Mouse (Mus musculus) lung, postnatal 0 days (tissue): Measurements from ENCODE around the gene Fbxo3. TPM values are rescaled to one million over a fixed set of nuclear protein-coding genes. Genes with fewer than 3 reads are reported as not detected.
"Not testable (repeated sequence)": the region's sequence is repeated elsewhere in the genome, so short reads cannot be mapped to it uniquely, and the experiment has no call there.

ENCODE experiments used
- ATAC-seq: fragments of 200-750 bp; cut with Nextera tagmentation; 2 replicates; pipeline ENCODE4 v1.8.0; 2017; ENCODE audit warnings: moderate library complexity
- DNase-seq: peaks from one replicate; pipeline ENCODE4 v3.0.0-alpha.2; 2016; ENCODE audit warnings: low spot score
- H3K27ac ChIP-seq: fragments of 300-500 bp; sonication (generic); 2 replicates; pipeline ENCODE4 v1.5.1; 2014; ENCODE audit warnings: antibody characterized with exemption, mild to moderate bottlenecking, low read length, mixed read lengths
- H3K27me3 ChIP-seq: fragments of 300-500 bp; sonication (generic); replicated peaks from 2 replicates; pipeline ENCODE4 v1.6.1; 2014; ENCODE audit warnings: low read length, mixed read lengths; ENCODE audit not compliant: insufficient read depth
- H3K36me3 ChIP-seq: fragments of 300-500 bp; sonication (generic); 2 replicates; pipeline ENCODE4 v1.6.1; 2014; ENCODE audit warnings: low read length, mixed read lengths; ENCODE audit not compliant: insufficient read depth
- H3K4me1 ChIP-seq: fragments of 300-500 bp; sonication (generic); 2 replicates; pipeline ENCODE4 v1.6.1; 2014; ENCODE audit warnings: antibody characterized with exemption, low read depth, low read length, mixed read lengths; ENCODE audit not compliant: insufficient read depth
- H3K4me2 ChIP-seq: fragments of 300-500 bp; sonication (generic); replicated peaks from 2 replicates; pipeline ENCODE4 v1.6.1; 2014; ENCODE audit warnings: low read depth, mild to moderate bottlenecking, low read length, moderate library complexity, mixed read lengths
- H3K4me3 ChIP-seq: fragments of 300-500 bp; sonication (generic); 2 replicates; pipeline ENCODE4 v1.5.1; 2014; ENCODE audit warnings: low read depth, low read length
- H3K9ac ChIP-seq: fragments of 300-500 bp; sonication (generic); replicated peaks from 2 replicates; pipeline ENCODE4 v1.6.1; 2014; ENCODE audit warnings: low read depth, mild to moderate bottlenecking
- H3K9me3 ChIP-seq: fragments of 300-500 bp; sonication (generic); 2 replicates; pipeline ENCODE4 v1.6.1; 2016; ENCODE audit warnings: low read length, mixed read lengths
- CTCF ChIP-seq: IDR thresholded peaks from 2 replicates; pipeline ENCODE4 v1.5.1; 2016; ENCODE audit warnings: antibody characterized with exemption, mild to moderate bottlenecking
- EP300 ChIP-seq: IDR thresholded peaks from 2 replicates; pipeline ENCODE4 v1.6.1; 2016; ENCODE audit warnings: antibody characterized with exemption, mild to moderate bottlenecking, control low read depth
- WGBS: fragments of 180-500 bp; shearing (Covaris S2); extraction: QIAGEN DNeasy Blood & Tissue Kit; methylation state at CpG from one replicate; pipeline ENCODE4 v1.1.7; 2014; 5-methylcytosine and 5-hydroxymethylcytosine counted together
- polyA plus RNA-seq: library from polyadenylated mRNA; unstranded; fragments of >200 nt; fragmentation: Nextera tagmentation; extraction: Ambion mirVana; gene quantifications from 2 replicates; pipeline ENCODE4 v1.2.1, GENCODE M21; 2015

The Fbxo3 gene
- polyA plus RNA-seq, 1 experiment from 2014 or later, result 38.3 TPM

- Histone ChIP-seq H3K36me3 (no peaks in the 10 kb centered on the region), H3K4me1 (no peaks in the 10 kb centered on the region), H3K4me3 (no peak overlapping the region), H3K27ac (no peak overlapping the region), H3K9me3 (no peaks in the 10 kb centered on the region), H3K27me3 (no peaks in the 10 kb centered on the region), H3K4me2 (no peak overlapping the region), H3K9ac (no peak overlapping the region)
- WGBS, result 14% methylated on average over 3 of the region's 3 CpGs
- TF ChIP-seq CTCF (no peak), EP300 (no peak)
- DNase-seq, result no peak
- ATAC-seq, result peak; percentile 13; the same call in 1 of the 2 replicates
These were observed 71.2 kb downstream of the Fbxo3 start for GRCm38 (mm10) chr2:104098529-104099230.

GRCm38 (mm10) chr2:104099231-104099585, 71.7 kb downstream of the Fbxo3 start:
- no peak for ATAC-seq
- Histone ChIP-seq H3K4me2 (no peak overlapping the region), H3K9me3 (no peaks in the 10 kb centered on the region), H3K4me1 (no peaks in the 10 kb centered on the region), H3K27me3 (no peaks in the 10 kb centered on the region), H3K9ac (no peak overlapping the region), H3K36me3 (no peaks in the 10 kb centered on the region), H3K4me3 (no peak overlapping the region), H3K27ac (no peak overlapping the region)
- WGBS, result 82% methylated on average over 2 of the region's 2 CpGs
- no peak for TF ChIP-seq CTCF
- no peak for TF ChIP-seq EP300
- DNase-seq, result no peak

- Histone ChIP-seq H3K27me3 (no peaks in the 10 kb centered on the region), H3K36me3 (no peaks in the 10 kb centered on the region), H3K9me3 (no peaks in the 10 kb centered on the region), H3K9ac (no peak overlapping the region), H3K4me2 (no peak overlapping the region), H3K27ac (no peak overlapping the region), H3K4me1 (no peaks in the 10 kb centered on the region), H3K4me3 (no peak overlapping the region)
- 67% methylated on average over 1 of the region's 1 CpGs for WGBS
- TF ChIP-seq CTCF (no peak), EP300 (no peak)
- DNase-seq (no peak), ATAC-seq (no peak)
These were observed 72.4 kb downstream of the Fbxo3 start for GRCm38 (mm10) chr2:104099946-104100345.

GRCm38 (mm10) chr2:104104800-104105199, 77.3 kb downstream of the Fbxo3 start:
- Histone ChIP-seq H3K9me3 (no peaks in the 10 kb centered on the region), H3K4me3 (no peak overlapping the region), H3K4me1 (no peaks in the 10 kb centered on the region), H3K27me3 (no peaks in the 10 kb centered on the region), H3K27ac (no peak overlapping the region), H3K36me3 (no peaks in the 10 kb centered on the region), H3K9ac (no peak overlapping the region), H3K4me2 (no peak overlapping the region)
- TF ChIP-seq CTCF (no peak), EP300 (no peak)
- no peak for ATAC-seq
- no peak for DNase-seq
- 87% methylated on average over 6 of the region's 6 CpGs for WGBS

- not testable (repeated sequence) for ATAC-seq, H3K27ac ChIP-seq, H3K27me3 ChIP-seq, H3K9ac ChIP-seq, H3K36me3 ChIP-seq, H3K4me2 ChIP-seq, H3K9me3 ChIP-seq, H3K4me1 ChIP-seq, DNase-seq, H3K4me3 ChIP-seq
- 65% methylated on average over 2 of the region's 2 CpGs for WGBS
These were observed 81.5 kb downstream of the Fbxo3 start for GRCm38 (mm10) chr2:104109021-104109420.

- H3K4me1 ChIP-seq, result no peaks in the 10 kb centered on the region
- no peak overlapping the region for H3K4me2 ChIP-seq
- H3K27me3 ChIP-seq, result no peaks in the 10 kb centered on the region
- TF ChIP-seq EP300, result no peak
- TF ChIP-seq CTCF, result no peak
- H3K27ac ChIP-seq, result no peak overlapping the region
- no peak overlapping the region for H3K9ac ChIP-seq
- ATAC-seq (no peak), DNase-seq (no peak)
- no peaks in the 10 kb centered on the region for H3K36me3 ChIP-seq
- H3K9me3 ChIP-seq, result no peaks in the 10 kb centered on the region
- 60% methylated on average over 2 of the region's 2 CpGs for WGBS
- H3K4me3 ChIP-seq, result no peak overlapping the region
These were observed 82.0 kb downstream of the Fbxo3 start for GRCm38 (mm10) chr2:104109528-104109927.

GRCm38 (mm10) chr2:104110031-104110430, 82.5 kb downstream of the Fbxo3 start:
- Histone ChIP-seq H3K9me3 (no peaks in the 10 kb centered on the region), H3K4me2 (no peak overlapping the region), H3K4me1 (no peaks in the 10 kb centered on the region), H3K4me3 (no peak overlapping the region), H3K36me3 (no peaks in the 10 kb centered on the region), H3K9ac (no peak overlapping the region), H3K27ac (no peak overlapping the region), H3K27me3 (no peaks in the 10 kb centered on the region)
- DNase-seq (no peak), ATAC-seq (no peak)
- 61% methylated on average over 4 of the region's 4 CpGs for WGBS
- TF ChIP-seq CTCF (no peak), EP300 (no peak)

- H3K9ac ChIP-seq, H3K4me3 ChIP-seq, H3K36me3 ChIP-seq, H3K27me3 ChIP-seq, H3K9me3 ChIP-seq, H3K4me2 ChIP-seq, H3K27ac ChIP-seq, ATAC-seq, DNase-seq, H3K4me1 ChIP-seq: not testable (repeated sequence)
- no CpG with 5 or more reads among the region's 1 CpGs for WGBS
These were observed 83.8 kb downstream of the Fbxo3 start for GRCm38 (mm10) chr2:104111170-104111797.
